Mouse (Mus musculus) heart, adult 2 months (tissue): ENCODE results near the gene Blnk.
A peak's percentile ranks its signal among the peaks of the same experiment; 100 is the strongest.

ENCODE experiments used
- CTCF ChIP-seq: fragments of 200-600 bp; IDR thresholded peaks from 2 replicates; pipeline ENCODE4 v1.8.1; 2022; ENCODE audit warnings: antibody characterized with exemption, mild to moderate bottlenecking, moderate library complexity
- EP300 ChIP-seq: fragments of 200-500 bp; IDR thresholded peaks from 2 replicates; pipeline ENCODE4 v1.6.1; 2011; ENCODE audit warnings: low read depth, low read length, control low read depth; ENCODE audit not compliant: insufficient read depth
- POLR2A ChIP-seq: fragments of 200-500 bp; IDR thresholded peaks from 2 replicates; pipeline ENCODE4 v1.6.1; 2011; ENCODE audit warnings: mild to moderate bottlenecking, low read depth, low read length, control low read depth; ENCODE audit not compliant: insufficient read depth

- peak; percentile 73 for TF ChIP-seq CTCF
- TF ChIP-seq EP300: no peak
- TF ChIP-seq POLR2A: no peak
Observed at GRCm38 (mm10) chr19:40962988-40963387, 31.3 kb downstream of the Blnk start.
